8 mouse cellular contexts compared by ENCODE assay signal in genomic region chr5:113854494-113854893, GRCm38 (mm10). TPM values are rescaled to one million over a fixed set of nuclear protein-coding genes. Genes with fewer than 3 reads are reported as not detected.
DNase-seq lines count a peak whose midpoint lies in the region; ATAC-seq and TF ChIP-seq lines count a peak whose summit lies in the region.

No protein-coding gene starts in this region.

- peaks cover 42% of the 10 kb centered on the region for H3K36me3 ChIP-seq in C2C12 (ENCODE audit: control insufficient read depth, insufficient read depth)
- peaks cover 27% of the 10 kb centered on the region for H3K36me3 ChIP-seq in lung, embryonic 14.5 days (ENCODE audit: insufficient read depth)

- peaks cover 5% of the 10 kb centered on the region; the same call in 1 of the 2 replicates for H3K4me1 ChIP-seq in cortical plate, adult 2 months (ENCODE audit: control insufficient read depth, insufficient read depth, low read length)
- peaks cover 6% of the 10 kb centered on the region for H3K4me1 ChIP-seq in lung, embryonic 14.5 days (ENCODE audit: insufficient read depth)

- no peak overlapping the region for H3K9ac ChIP-seq in lung, embryonic 14.5 days

- H3K4me2 ChIP-seq in lung, embryonic 14.5 days, result no peak overlapping the region

- ATAC-seq in lung, embryonic 14.5 days (ENCODE audit: insufficient read depth), result no peak

- peaks cover 18% of the 10 kb centered on the region for H3K79me3 ChIP-seq in C2C12 (ENCODE audit: low read depth)

- H3K9me3 ChIP-seq in lung, embryonic 14.5 days (ENCODE audit: low read depth, low read length), result no peaks in the 10 kb centered on the region

- peak; percentile 88 to 96 for DNase-seq in adrenal gland, adult (ENCODE audit: inconsistent age in 2 of 2, low spot score in 1 of 2)
- peak; percentile 85 to 95 for DNase-seq in heart, adult 18-20 months
- peak; percentile 86 to 88 for DNase-seq in kidney, postnatal 25 days
- peak; percentile 90 for DNase-seq in lung, embryonic 14.5 days
- DNase-seq in ovary, postnatal 14 days (ENCODE audit: low spot score), result peak; percentile 85
- DNase-seq in thymus, postnatal 25 days, result peak; percentile 89

- peak; percentile 87 for TF ChIP-seq CTCF in C2C12 (IDR thresholded peaks at IDR 0.05; ENCODE audit: control insufficient read depth, insufficient read depth, insufficient read length)
- peak; percentile 95 for TF ChIP-seq CTCF in cortical plate, adult 2 months (IDR thresholded peaks at IDR 0.05; ENCODE audit: extremely low read depth, insufficient read depth, low read length)
- TF ChIP-seq CTCF in lung, embryonic 14.5 days (IDR thresholded peaks at IDR 0.05; ENCODE audit: low read depth), result peak; percentile 97

- WGBS in lung, embryonic 14.5 days, result 37% methylated on average over 14 of the region's 14 CpGs

- H3ac ChIP-seq in C2C12 (ENCODE audit: control insufficient read depth, insufficient read length, low read depth), result no peak overlapping the region

- no peaks in the 10 kb centered on the region for H3K27me3 ChIP-seq in C2C12 (ENCODE audit: control insufficient read depth, insufficient read depth, insufficient read length)
- no peaks in the 10 kb centered on the region for H3K27me3 ChIP-seq in lung, embryonic 14.5 days (ENCODE audit: insufficient read depth, low read length)

- H3K79me2 ChIP-seq in C2C12 (ENCODE audit: control insufficient read depth, insufficient read depth), result peaks cover 66% of the 10 kb centered on the region

- H3K4me3 ChIP-seq in C2C12 (ENCODE audit: insufficient read depth, poor library complexity, severe bottlenecking), result no peak overlapping the region
- no peak overlapping the region for H3K4me3 ChIP-seq in cortical plate, adult 2 months (ENCODE audit: insufficient read depth, low read length)
- H3K4me3 ChIP-seq in lung, embryonic 14.5 days (ENCODE audit: low read depth, low read length), result no peak overlapping the region

- H3K27ac ChIP-seq in cortical plate, adult 2 months (ENCODE audit: insufficient read depth, low read length), result no peak overlapping the region
- no peak overlapping the region for H3K27ac ChIP-seq in lung, embryonic 14.5 days (ENCODE audit: low read depth)

- TF ChIP-seq POLR2A in cortical plate, adult 2 months (IDR thresholded peaks at IDR 0.05; ENCODE audit: extremely low read depth, insufficient read depth, low read length), result no peak

TF ChIP-seq in C2C12, 6 proteins besides CTCF, POLR2A, EP300 and RAD21:
- TF ChIP-seq USF1 (IDR thresholded peaks at IDR 0.05; ENCODE audit: low read depth) (no peak), MYOG (IDR thresholded peaks at IDR 0.05; ENCODE audit: control insufficient read depth, extremely low read depth, insufficient read length) (no peak), MAX (IDR thresholded peaks at IDR 0.05) (no peak), MYOD1 (IDR thresholded peaks at IDR 0.05; ENCODE audit: control insufficient read depth, insufficient read length, low read depth) (no peak), CEBPB (IDR thresholded peaks at IDR 0.05; ENCODE audit: low read depth) (no peak), FOSL1 (IDR thresholded peaks at IDR 0.05; ENCODE audit: insufficient read depth, low read length, poor library complexity, severe bottlenecking) (no peak)

RNA-seq across cellular contexts. Expression of gene Selplg, which starts 22.1 kb away (rescaled TPM):
- polyA plus RNA-seq in C2C12 (2012; fragmentation: generic; extraction: Trizol), result 0.06 TPM
- 43.5 TPM in 2 replicates for polyA plus RNA-seq in cortical plate, adult 2 months (2012; rRNA removed)
- total RNA-seq in heart, adult 18-20 months (2021), result 1 to 10 TPM; 4.4 to 7.3 TPM
- 2.9 and 3.4 TPM in 2 replicates for polyA plus RNA-seq in lung, embryonic 14.5 days (2014; fragmentation: Nextera tagmentation; extraction: Ambion mirVana)

RNA-seq across cellular contexts. Expression of gene Coro1c, which starts 54.1 kb away (rescaled TPM):
- 156 TPM for polyA plus RNA-seq in C2C12 (2012; fragmentation: generic; extraction: Trizol)
- 66.1 and 70.5 TPM in 2 replicates for polyA plus RNA-seq in cortical plate, adult 2 months (2012; rRNA removed)
- 10 to 100 TPM; 30.3 to 33.1 TPM for total RNA-seq in heart, adult 18-20 months (2021)
- polyA plus RNA-seq in lung, embryonic 14.5 days (2014; fragmentation: Nextera tagmentation; extraction: Ambion mirVana), result 151 and 165 TPM in 2 replicates

RNA-seq across cellular contexts. Expression of gene Tmem119, which starts 54.2 kb away (rescaled TPM):
- polyA plus RNA-seq in C2C12 (2012; fragmentation: generic; extraction: Trizol), result 127 TPM
- 25.4 and 26.0 TPM in 2 replicates for polyA plus RNA-seq in cortical plate, adult 2 months (2012; rRNA removed)
- 1 to 10 TPM; 2.7 to 5.1 TPM for total RNA-seq in heart, adult 18-20 months (2021)
- polyA plus RNA-seq in lung, embryonic 14.5 days (2014; fragmentation: Nextera tagmentation; extraction: Ambion mirVana), result 23.0 and 23.6 TPM in 2 replicates

Comparison
In these comparisons a context has a peak if more than half of its experiments do, and no peak if none do; other contexts are left out.
1. RNA of gene Selplg, which starts 22.1 kb away (polyA plus RNA-seq): 43.5 TPM in cortical plate, adult 2 months; 2.9 to 3.4 TPM in lung, embryonic 14.5 days and 0.06 TPM in C2C12 (single experiment); every median in the first group is over 10 times any median in the second.
2. Peak in every context shown above with its lines, with median percentiles within 50 percentile points of each other: CTCF ChIP-seq and DNase-seq.